Mouse (Mus musculus): ENCODE measurements around the gene Ccdc57.
"Not testable (repeated sequence)": the region's sequence is repeated elsewhere in the genome, so short reads cannot be mapped to it uniquely, and the experiment has no call there.

Ccdc57 gene

DNA sequence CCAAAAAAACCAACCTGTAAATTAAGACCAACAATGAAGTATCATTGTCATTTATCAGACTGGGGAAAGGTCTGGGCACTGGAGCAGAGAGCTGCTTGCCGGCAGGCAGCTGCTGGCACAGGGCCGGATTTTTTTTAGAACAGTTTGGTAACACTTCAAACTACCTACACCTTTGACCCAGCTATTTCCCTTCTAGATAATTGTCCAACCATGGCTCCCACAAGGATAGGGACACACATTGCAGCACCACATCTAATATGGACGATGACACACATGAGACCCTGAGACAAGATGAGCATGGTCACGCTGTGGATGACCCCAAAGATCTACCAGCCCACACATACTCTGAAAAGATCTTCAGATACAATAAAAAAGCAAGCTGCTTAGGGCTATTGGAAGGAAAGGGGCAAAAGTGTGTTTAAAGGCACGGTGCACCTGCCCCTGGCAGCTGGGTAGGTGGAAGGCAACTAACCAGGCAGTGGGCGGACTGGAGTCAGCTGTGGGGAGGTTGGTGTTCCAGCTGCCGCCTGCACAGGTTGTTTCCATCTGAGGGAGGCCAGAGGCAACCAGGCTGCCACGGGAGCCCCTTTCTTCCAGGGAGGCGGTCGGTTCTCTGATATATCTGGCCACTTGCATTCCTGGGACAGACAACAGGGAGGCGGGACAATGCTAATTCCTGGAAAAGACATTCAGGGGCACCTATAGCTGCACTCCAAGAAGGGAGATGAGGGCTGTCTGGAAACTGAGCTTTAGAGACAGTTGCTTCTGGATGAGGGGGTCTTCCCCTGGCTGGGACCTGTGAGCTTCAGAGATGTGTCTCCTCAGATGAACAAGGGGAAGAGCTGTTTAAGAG is 80.4 kb downstream of the Ccdc57 start:
- ChIA-PET POLR2A (interaction anchor here (0.6 to 6.7 kb wide), 118 partner anchors 10 to 821 kb away, joined by 3 to 192 read pairs (median 4); partner anchors contain the start of genes Fasn (in 3 of the 4), Tex19.1 (in 3 of the 4), Ccdc57 (in 2 of the 4) and Csnk1d (in 2 of the 4)), CTCF (interaction anchor here in 3 of 4 experiments (0.6 to 2.5 kb wide), 12 partner anchors 10 to 778 kb away, joined by 3 to 12 read pairs (median 6); partner anchors contain the start of genes Rac3 (in 1 of the 3) and Tex19.1 (in 1 of the 3))

DNA sequence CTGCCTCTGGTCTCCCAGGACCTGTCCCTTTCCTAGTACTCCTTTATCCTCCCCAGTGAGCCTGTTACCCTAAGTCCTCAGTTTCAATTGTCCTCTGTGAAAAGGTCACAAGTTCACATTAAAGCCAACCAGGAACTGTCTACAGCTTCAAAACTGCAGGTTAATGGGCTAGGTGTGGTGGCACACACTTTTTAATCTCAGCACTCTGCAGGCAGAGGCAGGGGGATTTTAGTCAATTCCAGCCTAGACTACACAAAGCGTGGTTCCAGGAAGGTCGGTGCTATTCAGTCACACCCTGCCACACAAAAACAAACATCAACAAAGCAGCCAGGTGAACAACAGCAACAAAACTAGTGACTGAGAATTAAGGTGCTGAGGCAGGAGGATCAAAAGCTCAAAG is 81.1 kb downstream of the Ccdc57 start:
- CTCF ChIA-PET, result interaction anchor here in 2 of 4 experiments (0.6 to 2.2 kb wide), 8 partner anchors 50 to 474 kb away, joined by 3 to 8 read pairs (median 6); partner anchors contain the start of genes Rac3 (in 1 of the 2) and Tex19.1 (in 1 of the 2)

DNA sequence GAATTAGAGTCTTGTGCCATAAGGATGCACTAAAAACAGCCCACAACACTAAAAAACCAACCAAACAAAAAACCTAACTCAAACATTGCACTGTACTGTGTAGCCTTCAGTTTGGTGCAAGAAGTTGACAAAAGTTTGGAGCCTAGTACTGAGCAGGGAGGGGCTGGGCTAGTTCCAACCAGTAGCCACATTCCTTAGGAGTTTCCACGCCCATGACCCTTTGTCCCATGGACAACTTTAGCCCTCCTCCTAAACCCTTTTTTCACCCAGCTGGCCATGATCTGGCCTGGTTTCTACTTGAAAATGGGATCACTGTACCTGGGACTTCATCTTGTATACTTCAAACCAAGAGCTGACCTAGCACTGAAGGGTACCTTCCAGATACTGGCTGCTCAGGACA is 81.5 kb downstream of the Ccdc57 start:
- POLR2A ChIA-PET, result interaction anchor here (0.5 to 6.7 kb wide), 83 partner anchors 9 to 504 kb away, joined by 3 to 192 read pairs (median 5); partner anchors contain the start of genes Fasn (in 3 of the 4), Pycr1 (in 3 of the 4), Tex19.1 (in 3 of the 4) and P4hb (in 2 of the 4)

More for the DNA sequence above, 81.1 kb downstream of the Ccdc57 start:
- POLR2A ChIA-PET, result interaction anchor here (0.5 to 6.7 kb wide), 103 partner anchors 10 to 821 kb away, joined by 3 to 192 read pairs (median 4); partner anchors contain the start of genes Fasn (in 3 of the 4), Pycr1 (in 3 of the 4), Tex19.1 (in 3 of the 4) and Ccdc57 (in 2 of the 4)

DNA sequence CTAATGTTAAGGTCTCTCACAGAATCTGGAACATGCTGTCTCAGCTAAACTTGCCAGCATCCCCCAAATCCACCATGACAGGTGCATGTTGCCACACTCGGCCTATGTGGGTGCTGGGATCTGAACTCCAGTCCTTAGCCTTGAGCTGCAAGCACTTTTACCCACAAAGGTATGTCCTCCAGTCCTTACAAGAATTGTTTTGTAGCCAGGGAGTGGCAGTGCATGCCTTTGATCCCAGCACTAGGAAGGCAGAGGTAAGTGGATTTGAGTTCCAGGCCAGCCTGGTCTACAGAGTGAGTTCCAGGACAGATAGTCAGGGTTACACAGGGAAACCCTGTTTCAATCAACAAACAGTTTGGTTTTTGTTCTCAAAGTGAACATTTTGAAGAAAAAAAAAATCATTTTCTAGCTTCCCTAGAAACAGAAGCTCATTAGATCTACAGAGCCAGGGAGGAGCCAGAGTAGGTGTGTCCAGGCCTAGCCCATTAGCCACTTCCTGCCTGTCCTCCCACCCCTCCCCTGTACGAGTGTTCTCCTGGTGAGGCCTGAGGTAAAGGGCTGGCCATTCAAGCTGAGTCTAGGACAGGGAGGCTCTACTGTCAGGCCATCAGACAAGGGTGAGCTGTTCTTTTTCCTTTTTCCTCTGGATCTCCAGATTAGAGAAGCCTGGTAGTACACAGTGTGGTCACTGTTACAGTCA is 82.2 kb downstream of the Ccdc57 start:
- POLR2A ChIA-PET, result interaction anchor here (0.5 to 6.7 kb wide), 63 partner anchors 9 to 386 kb away, joined by 3 to 192 read pairs (median 4); partner anchors contain the start of genes Fasn (in 3 of the 4), Csnk1d (in 2 of the 4), P4hb (in 2 of the 4) and Tex19.1 (in 2 of the 4)
- CTCF ChIA-PET, result interaction anchor here in 3 of 4 experiments (1.1 to 2.2 kb wide), 5 partner anchors 50 to 74 kb away, joined by 3 to 7 read pairs (median 4); no protein-coding TSS in a partner anchor

More for the DNA sequence above, 81.5 kb downstream of the Ccdc57 start:
- CTCF ChIA-PET, result interaction anchor here in 2 of 4 experiments (0.6 to 2.2 kb wide), 8 partner anchors 51 to 473 kb away, joined by 3 to 8 read pairs (median 4); partner anchors contain the start of genes Rac3 (in 1 of the 2) and Tex19.1 (in 1 of the 2)

DNA sequence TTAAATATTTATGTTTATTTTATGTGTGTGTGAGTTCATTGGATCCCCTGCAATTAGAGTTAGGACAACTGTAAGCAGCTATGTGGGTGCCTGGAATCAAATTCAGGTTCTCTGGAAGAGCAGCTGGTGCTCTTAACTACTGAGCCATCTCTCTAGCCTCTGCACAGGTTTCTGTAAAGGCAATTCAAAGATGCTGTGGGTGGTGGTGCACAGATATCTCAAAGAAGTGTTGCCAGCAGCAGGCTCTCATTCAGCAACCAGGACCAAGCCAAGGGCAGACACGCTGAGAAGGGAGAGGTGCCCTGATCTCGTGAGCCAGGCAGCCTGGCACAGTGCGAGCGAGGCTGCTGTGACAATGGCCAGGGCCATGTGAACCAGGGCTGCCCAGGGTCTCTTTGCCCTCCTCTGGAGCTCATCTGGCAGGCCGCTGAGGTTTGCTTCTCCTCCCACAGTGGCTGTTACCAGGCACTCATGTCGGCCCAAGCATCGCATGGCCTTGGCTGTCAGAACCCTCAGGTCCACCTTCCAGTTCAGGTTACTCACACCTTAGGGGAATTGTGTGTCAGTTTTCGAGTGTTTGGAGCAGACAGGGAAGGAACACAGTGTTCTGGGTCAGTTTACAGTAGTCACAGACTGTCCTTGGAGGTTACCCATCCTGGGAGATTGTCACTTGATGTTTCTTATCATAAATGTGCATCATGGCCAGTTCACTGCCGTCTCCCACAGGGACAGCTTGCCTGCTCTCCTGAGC is 85.8 kb downstream of the Ccdc57 start:
- ChIA-PET POLR2A (interaction anchor here in 2 of 4 experiments (1.4 to 1.7 kb wide), 4 partner anchors 20 to 104 kb away, joined by 4 to 5 read pairs (median 4); no protein-coding TSS in a partner anchor), CTCF (no interaction called here)

DNA sequence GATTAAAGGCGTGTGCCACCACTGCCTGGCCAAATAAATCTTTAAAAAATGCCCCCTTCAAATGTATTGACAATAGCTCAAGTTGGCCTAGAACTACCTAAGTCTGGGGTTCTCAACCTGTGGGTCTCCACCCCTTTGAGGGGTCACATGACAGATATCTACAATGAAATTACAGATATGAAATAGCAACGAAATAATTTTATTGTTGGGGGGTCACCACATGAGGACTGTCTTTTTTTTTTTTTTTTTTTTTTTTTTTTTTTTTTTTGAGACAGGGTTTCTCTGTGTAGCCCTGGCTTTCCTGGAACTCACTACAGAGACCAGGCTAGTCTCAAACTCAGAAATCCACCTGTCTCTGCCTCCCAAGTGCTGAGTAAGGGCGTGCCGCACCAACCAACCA is 88.3 kb downstream of the Ccdc57 start:
- POLR2A ChIA-PET, result interaction anchor here in 3 of 4 experiments (0.6 to 11.8 kb wide), 7 partner anchors 7 to 302 kb away, joined by 3 to 190 read pairs (median 4); partner anchors contain the start of gene Tex19.1 (in 1 of the 3)

DNA sequence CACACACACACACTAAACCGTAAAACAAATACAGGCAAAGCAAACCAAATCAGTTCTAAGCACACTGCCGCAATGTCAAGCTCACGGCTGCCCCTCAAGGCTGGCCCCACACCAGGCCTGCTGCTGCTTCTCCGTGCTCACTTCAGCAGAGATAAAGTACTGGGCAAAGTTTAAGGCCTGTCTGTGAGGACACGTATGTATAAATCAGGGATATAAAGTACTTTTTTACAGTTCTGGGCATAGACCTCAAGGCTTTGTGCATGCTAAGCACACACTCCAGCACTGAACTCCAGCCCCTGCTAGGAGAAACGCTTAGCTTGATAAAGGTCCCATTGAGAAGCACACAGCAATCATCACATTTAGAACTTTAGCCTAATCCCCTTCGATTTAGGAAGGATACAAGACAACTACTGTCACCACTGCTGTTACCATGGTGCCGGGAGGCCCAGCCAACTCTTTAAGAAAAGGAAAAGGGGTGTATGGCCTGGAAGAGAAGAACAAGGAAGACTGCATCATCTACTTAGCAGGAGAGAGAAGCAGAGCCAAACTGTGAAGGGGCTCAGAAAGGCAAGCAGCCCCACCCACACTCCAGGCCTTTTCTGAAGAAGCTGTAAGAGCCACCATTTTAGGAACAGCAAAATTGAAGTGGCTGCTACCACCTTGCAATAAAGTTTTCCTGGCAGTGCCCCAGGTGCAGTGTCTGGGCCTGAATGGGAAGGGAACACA is 99.0 kb downstream of the Ccdc57 start:
- POLR2A ChIA-PET, result interaction anchor here in 3 of 4 experiments (0.5 to 11.8 kb wide), 34 partner anchors 9 to 954 kb away, joined by 3 to 190 read pairs (median 3); partner anchors contain the start of genes Fasn (in 3 of the 3), Dus1l (in 1 of the 3), Pycr1 (in 1 of the 3) and Rac3 (in 1 of the 3)
- CTCF ChIA-PET, result interaction anchor here in 1 of 4 experiments (0.7 kb wide), 1 partner anchor 70 kb away, joined by 4 read pairs; no protein-coding TSS in a partner anchor

More for the DNA sequence above, 88.3 kb downstream of the Ccdc57 start:
- CTCF ChIA-PET, result interaction anchor here in 2 of 4 experiments (0.7 kb wide), 2 partner anchors 111 to 193 kb away, joined by 3 to 6 read pairs; no protein-coding TSS in a partner anchor

DNA sequence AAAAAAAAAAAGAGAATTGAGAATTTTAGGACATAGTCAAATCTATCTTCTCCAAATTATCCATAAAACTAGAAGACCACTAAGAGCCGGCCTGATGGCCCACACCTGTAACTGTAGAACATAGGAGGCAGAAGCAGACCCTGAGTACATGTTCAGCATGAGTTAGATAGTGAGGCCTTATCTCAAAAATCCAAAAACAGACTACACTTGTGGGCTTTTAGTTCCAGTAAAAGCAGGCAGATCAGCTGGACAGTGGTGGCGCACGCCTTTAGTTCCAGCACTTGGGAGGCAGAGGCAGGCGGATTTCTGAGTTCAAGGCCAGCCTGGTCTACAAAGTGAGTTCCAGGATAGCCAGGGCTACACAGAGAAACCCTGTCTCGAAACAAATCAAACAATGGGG is 99.7 kb downstream of the Ccdc57 start:
- CTCF ChIA-PET, result not testable (repeated sequence)
- POLR2A ChIA-PET, result interaction anchor here in 3 of 4 experiments (0.9 to 11.8 kb wide), 14 partner anchors 8 to 227 kb away, joined by 3 to 190 read pairs (median 4); partner anchors contain the start of genes Fasn (in 3 of the 3), Pycr1 (in 1 of the 3) and Rac3 (in 1 of the 3)

DNA sequence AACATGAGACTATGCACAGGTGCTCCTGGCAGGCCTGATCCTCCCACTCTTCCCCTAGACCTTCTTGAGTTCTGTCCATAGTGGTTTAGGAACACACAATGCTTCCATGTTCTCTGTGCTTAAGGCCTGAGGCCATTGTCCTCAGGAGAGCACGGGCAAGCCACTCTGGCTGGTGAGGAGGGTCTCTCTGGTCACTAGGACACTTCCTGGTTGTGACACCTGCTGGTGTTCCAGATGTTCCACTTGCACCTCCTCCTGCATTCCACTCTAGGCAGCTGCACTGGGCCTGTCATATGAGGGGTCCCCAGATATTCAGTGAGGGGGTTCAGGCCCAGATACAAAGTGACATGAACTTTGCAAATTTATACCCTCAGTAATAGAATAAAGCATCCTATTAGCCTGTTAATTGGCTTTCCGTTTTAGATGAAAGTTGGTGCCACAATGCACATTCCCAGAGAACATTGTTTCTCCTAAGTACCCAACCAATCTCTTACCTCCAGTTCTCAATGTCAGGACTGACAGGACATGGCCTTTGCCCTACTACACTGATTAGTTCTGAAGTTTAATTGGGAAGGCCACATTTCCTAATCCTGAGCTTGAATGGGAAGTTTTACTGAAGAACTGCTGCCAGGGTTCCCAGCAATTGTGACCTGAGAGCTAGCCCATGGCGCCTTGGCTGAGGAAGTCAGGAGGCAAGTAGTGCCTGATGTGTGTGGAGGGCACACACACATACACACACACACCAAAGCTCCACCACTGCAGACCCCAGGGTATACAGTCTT is 100.8 kb downstream of the Ccdc57 start:
- POLR2A ChIA-PET, result interaction anchor here in 2 of 4 experiments (1.1 to 16.3 kb wide), 6 partner anchors 8 to 22 kb away, joined by 3 to 274 read pairs (median 106); partner anchors contain the start of gene Fasn (in 1 of the 2)
- CTCF ChIA-PET, result no interaction called here

DNA sequence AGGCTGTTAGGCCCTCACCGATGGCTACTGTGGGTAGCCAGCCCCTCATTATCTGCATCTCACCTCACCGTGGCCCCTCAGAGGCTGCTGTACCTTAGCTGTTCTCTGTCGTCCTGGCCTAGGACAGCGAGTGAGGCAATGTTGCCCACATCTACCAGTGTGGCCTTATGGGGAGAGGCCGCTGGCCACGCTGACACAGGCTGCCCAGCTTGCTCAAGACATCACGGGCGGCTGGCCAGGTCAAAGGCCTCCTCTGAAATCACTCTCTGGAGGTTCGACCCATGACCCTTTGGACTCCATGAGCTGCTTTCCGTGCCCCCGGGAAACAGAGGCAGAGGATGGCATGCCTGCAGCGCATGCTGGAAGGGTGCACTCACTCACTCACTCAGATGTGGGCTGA is 102.0 kb downstream of the Ccdc57 start:
- CTCF ChIA-PET, result no interaction called here
- POLR2A ChIA-PET, result interaction anchor here in 2 of 4 experiments (0.8 to 16.3 kb wide), 8 partner anchors 10 to 44 kb away, joined by 3 to 274 read pairs (median 15); no protein-coding TSS in a partner anchor

DNA sequence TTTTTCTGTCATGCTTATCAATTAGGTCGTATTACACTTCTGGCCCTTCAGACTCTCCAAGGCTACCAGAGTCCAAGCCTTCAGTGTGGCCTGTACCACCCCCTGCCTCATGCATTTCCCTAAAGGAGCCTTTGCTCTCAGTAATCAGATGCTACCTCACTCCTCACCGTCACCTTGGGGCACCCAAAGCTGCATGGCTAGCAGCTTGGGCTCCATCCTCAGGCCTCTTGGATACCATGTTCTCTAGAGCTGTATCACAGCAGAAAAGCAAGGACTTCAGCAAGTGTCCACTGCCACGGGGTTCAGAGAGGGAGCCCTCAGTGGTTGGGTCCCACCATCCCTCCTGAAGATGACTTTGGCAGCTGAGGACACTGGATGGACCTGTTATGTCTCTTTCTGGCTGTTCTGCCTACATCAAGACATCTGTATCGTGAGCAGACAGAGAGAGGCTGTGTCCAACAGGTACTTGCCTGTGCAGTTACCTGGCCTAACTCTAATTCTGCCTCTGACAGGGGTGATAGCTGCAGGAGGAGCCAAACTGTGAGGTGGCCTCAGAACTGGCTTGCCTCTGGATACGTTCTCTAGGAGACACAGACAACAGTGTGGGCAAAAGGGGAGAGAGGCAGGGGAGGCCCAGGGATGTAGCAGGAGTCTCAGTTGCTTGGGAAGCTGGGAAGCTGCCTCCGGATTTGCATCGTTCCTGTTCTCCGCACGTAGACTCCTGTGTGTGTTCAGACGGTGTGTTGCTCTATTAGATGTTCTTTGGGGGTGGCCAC is 102.7 kb downstream of the Ccdc57 start:
- CTCF ChIA-PET, result interaction anchor here in 1 of 4 experiments (0.6 kb wide), 1 partner anchor 11 kb away, joined by 3 read pairs; no protein-coding TSS in a partner anchor
- POLR2A ChIA-PET, result interaction anchor here in 2 of 4 experiments (0.8 to 16.3 kb wide), 12 partner anchors 9 to 187 kb away, joined by 3 to 274 read pairs (median 5); partner anchors contain the start of gene Pycr1 (in 1 of the 2)

DNA sequence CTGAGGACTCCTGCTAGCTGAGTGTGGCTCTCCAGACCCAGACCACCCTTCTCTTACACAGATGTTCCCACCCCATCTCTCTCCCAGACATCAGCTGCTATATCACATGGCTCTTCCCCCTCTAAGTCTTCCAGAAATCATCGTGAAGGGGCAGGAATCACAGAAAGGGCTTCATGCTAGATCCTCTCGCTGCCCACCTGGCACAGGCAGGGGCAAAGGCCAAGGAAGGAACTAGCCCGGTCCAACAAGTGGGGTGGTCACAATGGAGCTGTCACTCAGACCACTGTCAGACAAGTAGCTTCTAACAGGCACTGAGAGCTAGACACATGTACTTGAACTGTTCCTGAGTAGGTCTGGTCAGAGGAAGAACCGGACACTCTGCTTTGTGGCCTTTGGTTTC is 104.3 kb downstream of the Ccdc57 start:
- CTCF ChIA-PET, result interaction anchor here in 1 of 4 experiments (1.6 kb wide), 1 partner anchor 29 kb away, joined by 3 read pairs; no protein-coding TSS in a partner anchor

DNA sequence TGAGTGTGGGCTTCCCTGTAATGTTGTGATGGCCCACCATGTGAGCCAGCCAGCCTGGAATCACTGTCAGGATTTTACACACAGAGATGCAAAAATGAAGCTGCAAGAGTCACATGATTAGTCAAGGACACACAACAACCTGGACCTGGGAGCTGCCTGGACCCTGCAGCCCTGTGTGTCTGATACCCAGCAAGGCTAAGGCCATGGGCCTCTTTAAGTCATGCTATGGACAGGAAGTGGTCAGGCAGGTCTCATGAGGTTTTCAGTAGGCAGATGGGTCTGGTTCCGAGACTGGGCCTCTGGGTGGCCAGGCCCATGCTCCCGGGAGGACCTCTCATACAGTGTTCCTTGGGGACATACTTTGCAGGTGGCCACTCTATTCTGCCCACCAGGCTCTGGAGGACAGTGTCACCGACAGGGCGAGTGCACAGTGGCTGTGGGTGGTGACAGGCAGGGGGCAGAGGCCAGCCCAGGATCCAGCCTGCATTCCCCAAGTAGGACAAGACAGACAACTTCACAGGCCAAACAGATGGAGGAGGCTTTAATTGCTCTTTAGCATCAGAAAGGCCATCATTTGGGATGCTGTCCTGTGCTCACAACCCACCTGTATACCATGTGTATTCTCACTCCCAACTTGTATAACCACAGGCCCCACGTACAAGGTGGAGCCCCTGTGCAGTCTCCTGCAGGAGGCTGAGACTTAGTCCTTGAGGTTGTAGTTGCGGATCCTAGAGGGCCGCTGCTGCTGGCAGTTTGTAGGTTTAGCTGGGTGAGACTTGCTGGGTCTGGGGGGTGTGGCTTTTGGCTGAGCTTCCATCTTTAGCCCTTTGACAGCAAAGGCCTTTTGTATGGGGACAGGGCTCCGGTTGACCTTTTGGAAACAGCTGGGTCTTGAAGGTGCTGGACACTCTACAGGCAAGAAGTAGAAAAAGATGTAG is 106.4 kb downstream of the Ccdc57 start:
- POLR2A ChIA-PET, result interaction anchor here (0.5 to 16.3 kb wide), 32 partner anchors 8 to 359 kb away, joined by 3 to 274 read pairs (median 4); partner anchors contain the start of genes Arl16 (in 1 of the 4), Ccdc57 (in 1 of the 4) and P4hb (in 1 of the 4)
- CTCF ChIA-PET, result interaction anchor here in 3 of 4 experiments (0.6 to 1.5 kb wide), 10 partner anchors 26 to 227 kb away, joined by 3 to 4 read pairs (median 3); no protein-coding TSS in a partner anchor

More for the DNA sequence above, 104.3 kb downstream of the Ccdc57 start:
- POLR2A ChIA-PET, result interaction anchor here in 3 of 4 experiments (0.6 to 16.3 kb wide), 13 partner anchors 10 to 185 kb away, joined by 3 to 274 read pairs (median 4); partner anchors contain the start of gene Pycr1 (in 2 of the 3)

All from embryonic stem cell, embryonic (primary cell).